Mouse (Mus musculus) neural tube, embryonic 14.5 days (tissue): ENCODE measurements around the gene Dhfr. TPM values are rescaled to one million over a fixed set of nuclear protein-coding genes. Genes with fewer than 3 reads are reported as not detected.

ENCODE experiments used
- ATAC-seq: fragments of 200-750 bp; cut with Nextera tagmentation; 2 replicates; pipeline ENCODE4 v1.8.0; 2017; ENCODE audit warnings: low read depth, mild to moderate bottlenecking, moderate TSS enrichment, moderate library complexity
- H3K27ac ChIP-seq: fragments of 300-500 bp; sonication (generic); 2 replicates; pipeline ENCODE4 v1.5.1; 2014; ENCODE audit warnings: low read depth, mild to moderate bottlenecking, control low read depth, low read length, moderate library complexity, mixed read lengths
- H3K27me3 ChIP-seq: fragments of 300-500 bp; sonication (generic); 2 replicates; pipeline ENCODE4 v1.6.1; 2014; ENCODE audit warnings: low read length; ENCODE audit not compliant: control insufficient read depth, insufficient read depth
- H3K36me3 ChIP-seq: fragments of 300-500 bp; sonication (generic); 2 replicates; pipeline ENCODE4 v1.6.1; 2014; ENCODE audit warnings: low read length, mixed read lengths; ENCODE audit not compliant: control insufficient read depth, insufficient read depth
- H3K4me1 ChIP-seq: fragments of 300-500 bp; sonication (generic); 2 replicates; pipeline ENCODE4 v1.6.1; 2014; ENCODE audit warnings: low read length; ENCODE audit not compliant: control insufficient read depth, insufficient read depth
- H3K4me2 ChIP-seq: fragments of 300-500 bp; sonication (generic); 2 replicates; pipeline ENCODE4 v1.6.1; 2014; ENCODE audit warnings: mild to moderate bottlenecking, low read depth, low read length, control low read depth
- H3K4me3 ChIP-seq: fragments of 300-500 bp; sonication (generic); 2 replicates; pipeline ENCODE4 v1.5.1; 2014; ENCODE audit warnings: low read depth, low read length, control low read depth, mixed read lengths
- H3K9ac ChIP-seq: fragments of 300-500 bp; sonication (generic); replicated peaks from 2 replicates; pipeline ENCODE4 v1.6.1; 2014; ENCODE audit warnings: low read depth, mild to moderate bottlenecking, control low read depth, low read length, mixed read lengths
- H3K9me3 ChIP-seq: fragments of 300-500 bp; sonication (generic); 2 replicates; pipeline ENCODE4 v1.6.1; 2016; ENCODE audit warnings: low read length; ENCODE audit not compliant: control insufficient read depth
- WGBS: fragments of 180-500 bp; shearing (Covaris S2); extraction: QIAGEN DNeasy Blood & Tissue Kit; methylation state at CpG from one replicate; pipeline ENCODE4 v1.1.7; 2014; 5-methylcytosine and 5-hydroxymethylcytosine counted together
- polyA plus RNA-seq: library from polyadenylated mRNA; unstranded; fragments of >200 nt; fragmentation: Nextera tagmentation; extraction: Ambion mirVana; gene quantifications from 2 replicates; pipeline ENCODE4 v1.2.1, GENCODE M21; 2014

Gene Dhfr
- polyA plus RNA-seq, 1 experiment from 2014 or later, result 3.2 TPM

GRCm38 (mm10) chr13:92337773-92338462, 16.6 kb upstream of the Dhfr start:
- H3K36me3 ChIP-seq, result peaks cover 6% of the 10 kb centered on the region; the same call in 1 of the 2 replicates
- 84% methylated on average over 6 of the region's 6 CpGs for WGBS
- no peak for ATAC-seq
- H3K4me1 ChIP-seq, result no peaks in the 10 kb centered on the region
- H3K27me3 ChIP-seq, result no peaks in the 10 kb centered on the region
- H3K9me3 ChIP-seq, result no peaks in the 10 kb centered on the region
- no peak overlapping the region for H3K27ac ChIP-seq
- H3K4me3 ChIP-seq, result no peak overlapping the region
- no peak overlapping the region for H3K9ac ChIP-seq
- no peak overlapping the region for H3K4me2 ChIP-seq

GRCm38 (mm10) chr13:92339787-92340186, 14.7 kb upstream of the Dhfr start:
- no peak for ATAC-seq
- Histone ChIP-seq H3K9ac (no peak overlapping the region), H3K27me3 (no peaks in the 10 kb centered on the region), H3K4me2 (no peak overlapping the region), H3K4me3 (no peak overlapping the region), H3K36me3 (peaks cover 6% of the 10 kb centered on the region; the same call in 1 of the 2 replicates), H3K27ac (no peak overlapping the region), H3K9me3 (no peaks in the 10 kb centered on the region), H3K4me1 (no peaks in the 10 kb centered on the region)
- whole genome bisulfite sequencing, result 95% methylated on average over 3 of the region's 3 CpGs

GRCm38 (mm10) chr13:92344033-92344432, 10.5 kb upstream of the Dhfr start:
- H3K9ac ChIP-seq, result no peak overlapping the region
- ATAC-seq, result no peak
- H3K4me2 ChIP-seq, result no peak overlapping the region
- H3K9me3 ChIP-seq, result no peaks in the 10 kb centered on the region
- no peak overlapping the region for H3K4me3 ChIP-seq
- H3K36me3 ChIP-seq, result peaks cover 16% of the 10 kb centered on the region
- no peaks in the 10 kb centered on the region for H3K4me1 ChIP-seq
- H3K27ac ChIP-seq, result no peak overlapping the region
- 85% methylated on average over 8 of the region's 8 CpGs for WGBS
- no peaks in the 10 kb centered on the region for H3K27me3 ChIP-seq

- no peak overlapping the region for H3K9ac ChIP-seq
- H3K27me3 ChIP-seq, result no peaks in the 10 kb centered on the region
- ATAC-seq, result no peak
- H3K4me3 ChIP-seq, result no peak overlapping the region
- no peaks in the 10 kb centered on the region for H3K9me3 ChIP-seq
- no peak overlapping the region for H3K27ac ChIP-seq
- peaks cover 16% of the 10 kb centered on the region for H3K36me3 ChIP-seq
- no peaks in the 10 kb centered on the region for H3K4me1 ChIP-seq
- no peak overlapping the region for H3K4me2 ChIP-seq
- WGBS, result 63% methylated on average over 5 of the region's 5 CpGs
Observed at GRCm38 (mm10) chr13:92346338-92346737, 8.2 kb upstream of the Dhfr start.

GRCm38 (mm10) chr13:92351100-92351499, 3.4 kb upstream of the Dhfr start:
- Histone ChIP-seq H3K4me1 (0 out of 2 replicates have a peak, but pooled peaks cover 6% of the 10 kb centered on the region), H3K9me3 (no peaks in the 10 kb centered on the region), H3K4me3 (no peak overlapping the region), H3K9ac (no peak overlapping the region), H3K27ac (no peak overlapping the region), H3K4me2 (no peak overlapping the region), H3K36me3 (peaks cover 9% of the 10 kb centered on the region; the same call in 1 of the 2 replicates), H3K27me3 (no peaks in the 10 kb centered on the region)
- no peak for ATAC-seq
- WGBS, result 96% methylated on average over 6 of the region's 6 CpGs

- H3K36me3 ChIP-seq, result no peaks in the 10 kb centered on the region; the same call in 1 of the 2 replicates
- 22% methylated on average over 4 of the region's 4 CpGs for WGBS
- ATAC-seq, result no peak
- peak overlapping the region; percentile 96 for H3K4me2 ChIP-seq
- no peaks in the 10 kb centered on the region for H3K9me3 ChIP-seq
- peak overlapping the region; percentile 91; the same call in 1 of the 2 replicates for H3K27ac ChIP-seq
- H3K4me1 ChIP-seq, result 0 out of 2 replicates have a peak, but pooled peaks cover 6% of the 10 kb centered on the region
- H3K9ac ChIP-seq, result peak overlapping the region; percentile 56
- H3K27me3 ChIP-seq, result no peaks in the 10 kb centered on the region
- H3K4me3 ChIP-seq, result peak overlapping the region; percentile 69
Observed at GRCm38 (mm10) chr13:92353956-92354355, 570 bp upstream of the Dhfr start.

GRCm38 (mm10) chr13:92355272-92355643, 732 bp downstream of the Dhfr start:
- H3K4me1 ChIP-seq, result 0 out of 2 replicates have a peak, but pooled peaks cover 6% of the 10 kb centered on the region
- no peaks in the 10 kb centered on the region for H3K27me3 ChIP-seq
- no peaks in the 10 kb centered on the region for H3K9me3 ChIP-seq
- H3K4me2 ChIP-seq, result peak overlapping the region; percentile 96
- H3K27ac ChIP-seq, result no peak overlapping the region
- peak overlapping the region; percentile 50 for H3K9ac ChIP-seq
- no peaks in the 10 kb centered on the region for H3K36me3 ChIP-seq
- peak overlapping the region; percentile 69 for H3K4me3 ChIP-seq
- peak; percentile 42; the same call in 1 of the 2 replicates for ATAC-seq
- WGBS, result under 1% methylated on average over 24 of the region's 24 CpGs

GRCm38 (mm10) chr13:92356376-92356775, 1.9 kb downstream of the Dhfr start:
- Histone ChIP-seq H3K27ac (no peak overlapping the region), H3K4me1 (0 out of 2 replicates have a peak, but pooled peaks cover 6% of the 10 kb centered on the region), H3K4me3 (no peak overlapping the region), H3K9me3 (no peaks in the 10 kb centered on the region), H3K27me3 (no peaks in the 10 kb centered on the region), H3K4me2 (no peak overlapping the region), H3K36me3 (no peaks in the 10 kb centered on the region), H3K9ac (no peak overlapping the region)
- no peak for ATAC-seq
- WGBS, result 67% methylated on average over 7 of the region's 7 CpGs

- Histone ChIP-seq H3K4me3 (no peak overlapping the region), H3K4me1 (0 out of 2 replicates have a peak, but pooled peaks cover 6% of the 10 kb centered on the region), H3K36me3 (no peaks in the 10 kb centered on the region), H3K27ac (no peak overlapping the region), H3K4me2 (no peak overlapping the region), H3K9me3 (no peaks in the 10 kb centered on the region), H3K27me3 (no peaks in the 10 kb centered on the region), H3K9ac (no peak overlapping the region)
- 70% methylated on average over 2 of the region's 2 CpGs for WGBS
- ATAC-seq, result no peak
Observed at GRCm38 (mm10) chr13:92357644-92358043, 3.1 kb downstream of the Dhfr start.
